Mouse (Mus musculus): ENCODE measurements around the gene Tekt3. TPM values are rescaled to one million over a fixed set of nuclear protein-coding genes. Genes with fewer than 3 reads are reported as not detected.

The Tekt3 gene
- polyA plus RNA-seq, 1 experiment from 2014 or later = 0.12 TPM

DNA sequence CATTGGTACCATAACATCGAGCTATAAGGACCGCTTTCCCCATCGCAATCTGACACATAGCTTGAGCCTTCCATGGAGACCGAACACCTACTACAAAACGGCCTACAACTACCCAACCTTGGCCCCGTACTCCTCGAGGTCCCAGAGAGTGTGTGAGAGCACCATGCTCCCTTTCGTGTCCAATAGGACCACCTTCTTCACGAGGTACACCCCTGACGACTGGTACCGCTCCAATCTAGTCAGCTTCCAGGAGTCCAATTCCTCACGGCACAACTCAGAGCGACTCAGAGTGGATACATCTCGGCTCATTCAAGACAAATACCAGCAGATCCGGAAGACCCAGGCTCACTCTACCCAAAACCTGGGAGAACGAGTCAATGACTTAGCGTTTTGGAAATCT lies 8.6 kb downstream of the Tekt3 start:
- no peak for ATAC-seq (ENCODE audit: insufficient number of reproducible peaks, insufficient read depth, low FRiP score, low TSS enrichment)
- Histone ChIP-seq H3K4me2 (replicated peaks) (no peak overlapping the region), H3K4me1 (no peaks in the 10 kb centered on the region), H3K27ac (no peak overlapping the region), H3K9me3 (no peaks in the 10 kb centered on the region), H3K4me3 (no peak overlapping the region), H3K36me3 (no peaks in the 10 kb centered on the region), H3K27me3 (no peaks in the 10 kb centered on the region), H3K9ac (no peak overlapping the region)
- 89% methylated on average over 17 of the region's 17 CpGs for WGBS

GRCm38 (mm10) chr11:63084536-63084935 lies 23.1 kb downstream of the Tekt3 start:
- Histone ChIP-seq H3K4me2 (replicated peaks) (no peak overlapping the region), H3K4me1 (peaks cover 3% of the 10 kb centered on the region; the same call in 1 of the 2 replicates), H3K36me3 (no peaks in the 10 kb centered on the region), H3K4me3 (no peak overlapping the region), H3K27me3 (no peaks in the 10 kb centered on the region), H3K27ac (no peak overlapping the region), H3K9ac (no peak overlapping the region), H3K9me3 (no peaks in the 10 kb centered on the region)
- WGBS = 79% methylated on average over 3 of the region's 3 CpGs
- no peak for ATAC-seq (ENCODE audit: insufficient number of reproducible peaks, insufficient read depth, low FRiP score, low TSS enrichment)

GRCm38 (mm10) chr11:63088672-63089071 lies 27.2 kb downstream of the Tekt3 start:
- Histone ChIP-seq H3K4me3 (no peak overlapping the region), H3K36me3 (no peaks in the 10 kb centered on the region), H3K9ac (no peak overlapping the region), H3K27ac (no peak overlapping the region), H3K4me2 (replicated peaks) (no peak overlapping the region), H3K9me3 (no peaks in the 10 kb centered on the region), H3K27me3 (no peaks in the 10 kb centered on the region), H3K4me1 (peaks cover 12% of the 10 kb centered on the region)
- ATAC-seq (ENCODE audit: insufficient number of reproducible peaks, insufficient read depth, low FRiP score, low TSS enrichment) = no peak
- WGBS = 86% methylated on average over 6 of the region's 6 CpGs

DNA sequence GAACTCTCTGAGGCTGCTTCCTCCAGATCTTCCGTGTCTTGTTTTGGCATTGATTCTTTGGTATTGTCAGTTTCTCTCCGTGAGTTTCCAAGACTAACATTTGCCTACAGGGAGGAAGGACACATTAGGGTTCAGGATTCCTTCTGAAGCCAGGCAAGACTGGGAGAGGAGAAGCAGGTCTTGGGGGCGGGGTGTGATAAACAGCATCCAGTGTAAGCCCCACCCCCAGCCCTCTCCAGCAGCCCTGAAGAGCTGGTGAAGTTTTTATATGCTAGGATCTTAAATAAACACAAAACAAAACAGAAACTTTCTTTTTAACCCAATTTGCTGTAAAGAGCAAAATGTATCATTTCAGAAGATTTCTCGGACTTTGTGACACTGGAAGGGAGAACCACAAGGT lies 28.8 kb downstream of the Tekt3 start:
- peaks cover 12% of the 10 kb centered on the region for H3K4me1 ChIP-seq
- no peak overlapping the region for H3K27ac ChIP-seq
- no peak for ATAC-seq (ENCODE audit: insufficient number of reproducible peaks, insufficient read depth, low FRiP score, low TSS enrichment)
- no peaks in the 10 kb centered on the region for H3K9me3 ChIP-seq
- H3K36me3 ChIP-seq = no peaks in the 10 kb centered on the region
- H3K4me3 ChIP-seq = no peak overlapping the region
- no peak overlapping the region for H3K4me2 ChIP-seq (replicated peaks)
- H3K9ac ChIP-seq = no peak overlapping the region
- H3K27me3 ChIP-seq = no peaks in the 10 kb centered on the region
- 42% methylated on average over 4 of the region's 4 CpGs for WGBS

DNA sequence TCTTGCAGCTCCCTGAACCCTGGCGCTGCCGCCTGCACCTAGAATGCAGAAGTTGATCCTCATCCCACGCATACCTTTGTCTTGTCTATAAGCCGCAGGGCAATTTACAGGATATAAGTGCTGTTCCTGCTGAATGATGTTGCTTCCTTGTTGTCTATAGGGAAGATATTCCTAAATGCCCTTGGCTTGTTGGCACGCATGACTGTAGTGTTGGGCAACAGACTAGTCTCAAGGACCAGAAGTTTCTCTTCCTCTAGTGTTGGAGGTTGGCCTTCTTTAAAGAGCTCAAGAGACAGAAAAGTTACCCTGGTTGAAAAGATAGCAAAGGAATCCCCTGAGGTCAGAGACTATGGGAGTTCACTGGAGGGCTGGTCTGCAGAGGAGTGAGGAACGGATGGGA lies 29.5 kb downstream of the Tekt3 start:
- WGBS = 92% methylated on average over 6 of the region's 6 CpGs
- Histone ChIP-seq H3K9me3 (no peaks in the 10 kb centered on the region), H3K4me3 (no peak overlapping the region), H3K27ac (no peak overlapping the region), H3K4me1 (peaks cover 12% of the 10 kb centered on the region), H3K9ac (no peak overlapping the region), H3K27me3 (no peaks in the 10 kb centered on the region), H3K4me2 (replicated peaks) (no peak overlapping the region), H3K36me3 (no peaks in the 10 kb centered on the region)
- ATAC-seq (ENCODE audit: insufficient number of reproducible peaks, insufficient read depth, low FRiP score, low TSS enrichment) = no peak

DNA sequence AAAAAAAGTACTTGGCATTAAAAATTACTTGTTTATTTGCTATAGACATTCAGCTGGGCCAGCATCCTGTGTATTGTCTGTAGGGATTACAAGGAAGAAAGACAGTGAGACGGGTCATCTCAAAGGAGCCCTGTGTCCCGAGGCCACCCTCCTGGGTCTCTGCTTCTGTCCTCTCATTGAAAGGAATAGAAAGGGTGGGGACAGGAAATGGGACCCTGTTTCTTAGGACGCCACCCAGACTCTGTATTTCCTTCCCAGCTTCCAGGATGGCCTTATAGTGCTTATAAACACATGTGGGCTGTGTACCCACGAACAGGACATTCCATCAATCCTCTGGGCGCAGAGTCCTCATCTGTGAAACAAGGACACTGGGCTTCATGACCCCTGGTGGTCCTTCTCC lies 30.8 kb downstream of the Tekt3 start:
- Histone ChIP-seq H3K9me3 (no peaks in the 10 kb centered on the region), H3K27ac (no peak overlapping the region), H3K27me3 (no peaks in the 10 kb centered on the region), H3K9ac (no peak overlapping the region), H3K4me2 (replicated peaks) (no peak overlapping the region), H3K4me3 (no peak overlapping the region), H3K4me1 (peaks cover 12% of the 10 kb centered on the region), H3K36me3 (no peaks in the 10 kb centered on the region)
- 58% methylated on average over 5 of the region's 5 CpGs for WGBS
- no peak for ATAC-seq (ENCODE audit: insufficient number of reproducible peaks, insufficient read depth, low FRiP score, low TSS enrichment)

- peaks cover 12% of the 10 kb centered on the region for H3K4me1 ChIP-seq
- no peak overlapping the region for H3K4me2 ChIP-seq (replicated peaks)
- H3K27me3 ChIP-seq = no peaks in the 10 kb centered on the region
- H3K9ac ChIP-seq = no peak overlapping the region
- H3K36me3 ChIP-seq = no peaks in the 10 kb centered on the region
- H3K9me3 ChIP-seq = no peaks in the 10 kb centered on the region
- WGBS = 59% methylated on average over 5 of the region's 5 CpGs
- H3K27ac ChIP-seq = no peak overlapping the region
- ATAC-seq (ENCODE audit: insufficient number of reproducible peaks, insufficient read depth, low FRiP score, low TSS enrichment) = no peak
- H3K4me3 ChIP-seq = no peak overlapping the region
These were observed 32.1 kb downstream of the Tekt3 start for GRCm38 (mm10) chr11:63093601-63094000.

GRCm38 (mm10) chr11:63094496-63094895 lies 33.0 kb downstream of the Tekt3 start:
- no peaks in the 10 kb centered on the region for H3K27me3 ChIP-seq
- ATAC-seq (ENCODE audit: insufficient number of reproducible peaks, insufficient read depth, low FRiP score, low TSS enrichment) = no peak
- 83% methylated on average over 8 of the region's 8 CpGs for WGBS

GRCm38 (mm10) chr11:63098016-63098415 lies 36.6 kb downstream of the Tekt3 start:
- Histone ChIP-seq H3K27me3 (no peaks in the 10 kb centered on the region), H3K4me3 (no peak overlapping the region), H3K4me1 (no peaks in the 10 kb centered on the region), H3K9ac (no peak overlapping the region), H3K4me2 (replicated peaks) (no peak overlapping the region), H3K27ac (no peak overlapping the region), H3K9me3 (no peaks in the 10 kb centered on the region), H3K36me3 (no peaks in the 10 kb centered on the region)
- ATAC-seq (ENCODE audit: insufficient number of reproducible peaks, insufficient read depth, low FRiP score, low TSS enrichment) = no peak
- 81% methylated on average over 3 of the region's 3 CpGs for WGBS

More at GRCm38 (mm10) chr11:63094496-63094895, 33.0 kb downstream of the Tekt3 start:
- Histone ChIP-seq H3K4me2 (replicated peaks) (no peak overlapping the region), H3K4me3 (no peak overlapping the region), H3K36me3 (no peaks in the 10 kb centered on the region), H3K9ac (no peak overlapping the region), H3K4me1 (peaks cover 8% of the 10 kb centered on the region), H3K9me3 (no peaks in the 10 kb centered on the region), H3K27ac (no peak overlapping the region)

DNA sequence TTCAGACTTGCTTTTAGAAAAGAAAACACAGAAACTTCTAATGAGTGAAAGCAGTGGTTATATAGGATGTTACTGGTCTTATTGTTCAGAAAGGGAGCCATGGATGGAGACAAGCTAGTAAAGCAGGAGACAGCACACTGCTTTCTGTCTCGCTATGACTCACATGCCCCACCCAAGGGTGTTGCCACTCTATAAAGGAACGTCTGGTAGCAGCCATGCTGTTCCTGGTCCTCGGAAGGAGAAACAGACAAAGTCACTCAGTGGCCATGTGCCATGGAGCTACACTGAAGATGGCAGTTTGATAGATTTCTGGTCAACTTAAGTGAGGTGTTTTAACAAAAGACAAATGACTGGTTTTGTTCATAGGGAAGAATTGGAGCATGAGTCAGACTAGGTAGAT lies 37.9 kb downstream of the Tekt3 start:
- Histone ChIP-seq H3K27me3 (no peaks in the 10 kb centered on the region), H3K9ac (no peak overlapping the region), H3K4me3 (no peak overlapping the region), H3K4me2 (replicated peaks) (no peak overlapping the region), H3K36me3 (no peaks in the 10 kb centered on the region), H3K4me1 (no peaks in the 10 kb centered on the region), H3K9me3 (no peaks in the 10 kb centered on the region), H3K27ac (no peak overlapping the region)
- ATAC-seq (ENCODE audit: insufficient number of reproducible peaks, insufficient read depth, low FRiP score, low TSS enrichment) = no peak
- 82% methylated on average over 3 of the region's 3 CpGs for WGBS

DNA sequence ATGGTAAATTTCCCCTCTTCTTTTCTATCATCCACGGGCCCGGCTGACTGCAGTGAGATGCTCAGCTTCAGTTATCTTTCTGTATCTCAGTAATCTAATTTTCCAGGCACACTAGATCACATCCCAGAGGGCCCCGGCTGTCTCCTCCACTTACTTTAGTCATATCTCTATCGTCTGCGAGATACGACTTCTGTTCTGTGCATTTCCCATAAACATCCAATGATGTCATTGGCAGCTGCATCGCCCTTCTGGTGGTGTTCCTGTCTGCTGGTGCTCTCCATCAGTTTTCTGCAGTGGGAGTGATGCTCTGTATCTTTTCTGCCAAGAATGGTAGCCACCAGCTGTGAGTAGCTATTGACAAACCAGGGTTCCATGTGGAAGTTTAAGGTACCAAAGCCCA lies 41.8 kb downstream of the Tekt3 start:
- H3K27ac ChIP-seq = no peak overlapping the region
- H3K9ac ChIP-seq = no peak overlapping the region
- no peak overlapping the region for H3K4me2 ChIP-seq (replicated peaks)
- no peaks in the 10 kb centered on the region for H3K27me3 ChIP-seq
- no peak for ATAC-seq (ENCODE audit: insufficient number of reproducible peaks, insufficient read depth, low FRiP score, low TSS enrichment)
- H3K9me3 ChIP-seq = no peaks in the 10 kb centered on the region
- 74% methylated on average over 7 of the region's 7 CpGs for WGBS
- no peaks in the 10 kb centered on the region for H3K4me1 ChIP-seq
- no peaks in the 10 kb centered on the region for H3K36me3 ChIP-seq
- no peak overlapping the region for H3K4me3 ChIP-seq

GRCm38 (mm10) chr11:63104026-63104425 lies 42.6 kb downstream of the Tekt3 start:
- no peak for ATAC-seq (ENCODE audit: insufficient number of reproducible peaks, insufficient read depth, low FRiP score, low TSS enrichment)
- Histone ChIP-seq H3K27ac (no peak overlapping the region), H3K9me3 (no peaks in the 10 kb centered on the region), H3K27me3 (no peaks in the 10 kb centered on the region), H3K4me1 (no peaks in the 10 kb centered on the region), H3K9ac (no peak overlapping the region), H3K4me3 (no peak overlapping the region), H3K4me2 (replicated peaks) (no peak overlapping the region), H3K36me3 (no peaks in the 10 kb centered on the region)
- WGBS = 88% methylated on average over 2 of the region's 2 CpGs

GRCm38 (mm10) chr11:63109230-63109775 lies 47.8 kb downstream of the Tekt3 start:
- Histone ChIP-seq H3K27ac (no peak overlapping the region), H3K4me3 (no peak overlapping the region), H3K9me3 (no peaks in the 10 kb centered on the region), H3K4me2 (replicated peaks) (no peak overlapping the region), H3K36me3 (no peaks in the 10 kb centered on the region), H3K27me3 (no peaks in the 10 kb centered on the region), H3K4me1 (no peaks in the 10 kb centered on the region), H3K9ac (no peak overlapping the region)
- ATAC-seq (ENCODE audit: insufficient number of reproducible peaks, insufficient read depth, low FRiP score, low TSS enrichment) = no peak
- WGBS = 70% methylated on average over 1 of the region's 1 CpGs

Data from embryonic facial prominence, embryonic 12.5 days (tissue).